Mouse (Mus musculus): ENCODE measurements around the gene Gm10226. TPM values are rescaled to one million over a fixed set of nuclear protein-coding genes. Genes with fewer than 3 reads are reported as not detected.
A peak's percentile ranks its signal among the peaks of the same experiment; 100 is the strongest.
"Not testable (repeated sequence)": the region's sequence is repeated elsewhere in the genome, so short reads cannot be mapped to it uniquely, and the experiment has no call there.

Gene Gm10226
- polyA plus RNA-seq, 1 experiment from 2014 or later, result 6.0 TPM

- no peak overlapping the region for H3K9ac ChIP-seq (ENCODE audit: low read depth, low read length)
- no peaks in the 10 kb centered on the region for H3K27me3 ChIP-seq (replicated peaks; ENCODE audit: control insufficient read depth, insufficient read depth, low read length)
- H3K9me3 ChIP-seq (ENCODE audit: control insufficient read depth, low read length), result no peaks in the 10 kb centered on the region
- 35% methylated on average over 5 of the region's 5 CpGs for WGBS
- H3K4me3 ChIP-seq (ENCODE audit: low read length), result no peak overlapping the region
- no peaks in the 10 kb centered on the region for H3K36me3 ChIP-seq (ENCODE audit: control insufficient read depth, insufficient read depth, low read length)
- no peak overlapping the region for H3K27ac ChIP-seq (ENCODE audit: low read length)
- H3K4me2 ChIP-seq (ENCODE audit: low read depth, low read length), result no peak overlapping the region
- ATAC-seq, result peak; percentile 26; the same call in 1 of the 2 replicates
- H3K4me1 ChIP-seq (ENCODE audit: control insufficient read depth, insufficient read depth, low read length), result 0 out of 2 replicates have a peak, but pooled peaks cover 2% of the 10 kb centered on the region
Measured at GRCm38 (mm10) chr17:21702281-21703240, 10.9 kb downstream of the Gm10226 start.

- Histone ChIP-seq H3K36me3 (ENCODE audit: control insufficient read depth, insufficient read depth, low read length) (no peaks in the 10 kb centered on the region), H3K9me3 (ENCODE audit: control insufficient read depth, low read length) (no peaks in the 10 kb centered on the region), H3K4me1 (ENCODE audit: control insufficient read depth, insufficient read depth, low read length) (peaks cover 4% of the 10 kb centered on the region; the same call in 1 of the 2 replicates), H3K4me2 (ENCODE audit: low read depth, low read length) (no peak overlapping the region), H3K4me3 (ENCODE audit: low read length) (no peak overlapping the region), H3K9ac (ENCODE audit: low read depth, low read length) (no peak overlapping the region), H3K27me3 (replicated peaks; ENCODE audit: control insufficient read depth, insufficient read depth, low read length) (no peaks in the 10 kb centered on the region), H3K27ac (ENCODE audit: low read length) (no peak overlapping the region)
- no peak for ATAC-seq
- WGBS, result 76% methylated on average over 1 of the region's 1 CpGs
Measured at GRCm38 (mm10) chr17:21703414-21703813, 11.8 kb downstream of the Gm10226 start.

GRCm38 (mm10) chr17:21707343-21707996, 15.8 kb downstream of the Gm10226 start, which contains the start of gene Zfp760:
TSS of gene Zfp760 (plus strand) at chr17:21707741.
- Histone ChIP-seq H3K9ac (ENCODE audit: low read depth, low read length) (peak within 1 kb of the TSS; percentile 76), H3K4me1 (ENCODE audit: control insufficient read depth, insufficient read depth, low read length) (peaks cover 7% of the 10 kb centered on the region; the same call in 1 of the 2 replicates), H3K36me3 (ENCODE audit: control insufficient read depth, insufficient read depth, low read length) (no peaks in the 10 kb centered on the region), H3K4me2 (ENCODE audit: low read depth, low read length) (peak within 1 kb of the TSS; percentile 68), H3K27me3 (replicated peaks; ENCODE audit: control insufficient read depth, insufficient read depth, low read length) (no peaks in the 10 kb centered on the region), H3K4me3 (ENCODE audit: low read length) (peak within 1 kb of the TSS; percentile 63), H3K27ac (ENCODE audit: low read length) (peak within 1 kb of the TSS; percentile 92), H3K9me3 (ENCODE audit: control insufficient read depth, low read length) (no peaks in the 10 kb centered on the region)
- 8% methylated on average over 26 of the region's 26 CpGs for WGBS
- ATAC-seq, result peak; percentile 99

GRCm38 (mm10) chr17:21708401-21708800, 16.7 kb downstream of the Gm10226 start:
- H3K9me3 ChIP-seq (ENCODE audit: control insufficient read depth, low read length), result no peaks in the 10 kb centered on the region
- peak overlapping the region; percentile 63 for H3K4me3 ChIP-seq (ENCODE audit: low read length)
- 0 out of 2 replicates have a peak overlapping the region, but pooled peaks have one; percentile 45 for H3K9ac ChIP-seq (ENCODE audit: low read depth, low read length)
- peak overlapping the region; percentile 68 for H3K4me2 ChIP-seq (ENCODE audit: low read depth, low read length)
- H3K27ac ChIP-seq (ENCODE audit: low read length), result peak overlapping the region; percentile 10; the same call in 1 of the 2 replicates
- H3K36me3 ChIP-seq (ENCODE audit: control insufficient read depth, insufficient read depth, low read length), result no peaks in the 10 kb centered on the region
- WGBS, result 35% methylated on average over 2 of the region's 2 CpGs
- peaks cover 7% of the 10 kb centered on the region; the same call in 1 of the 2 replicates for H3K4me1 ChIP-seq (ENCODE audit: control insufficient read depth, insufficient read depth, low read length)
- no peaks in the 10 kb centered on the region for H3K27me3 ChIP-seq (replicated peaks; ENCODE audit: control insufficient read depth, insufficient read depth, low read length)
- ATAC-seq, result no peak

- H3K4me1 ChIP-seq (ENCODE audit: control insufficient read depth, insufficient read depth, low read length); H3K9ac ChIP-seq (ENCODE audit: low read depth, low read length); H3K4me2 ChIP-seq (ENCODE audit: low read depth, low read length); ATAC-seq; H3K4me3 ChIP-seq (ENCODE audit: low read length); H3K27me3 ChIP-seq (replicated peaks; ENCODE audit: control insufficient read depth, insufficient read depth, low read length); H3K27ac ChIP-seq (ENCODE audit: low read length); H3K9me3 ChIP-seq (ENCODE audit: control insufficient read depth, low read length); H3K36me3 ChIP-seq (ENCODE audit: control insufficient read depth, insufficient read depth, low read length): not testable (repeated sequence)
- WGBS, result over 99% methylated on average over 10 of the region's 22 CpGs
Measured at GRCm38 (mm10) chr17:21730495-21730894, 38.8 kb downstream of the Gm10226 start, which contains the start of gene Zfp229. TSS of gene Zfp229 (plus strand) at chr17:21730795.

- peak overlapping the region; percentile 78 for H3K4me3 ChIP-seq (ENCODE audit: low read length)
- H3K4me2 ChIP-seq (ENCODE audit: low read depth, low read length), result peak overlapping the region; percentile 66
- 0 out of 2 replicates have a peak, but pooled peaks have one; percentile 14 for ATAC-seq
- peak overlapping the region; percentile 77 for H3K27ac ChIP-seq (ENCODE audit: low read length)
- no peaks in the 10 kb centered on the region for H3K9me3 ChIP-seq (ENCODE audit: control insufficient read depth, low read length)
- 84% methylated on average over 4 of the region's 4 CpGs for WGBS
- H3K9ac ChIP-seq (ENCODE audit: low read depth, low read length), result peak overlapping the region; percentile 86
- H3K36me3 ChIP-seq (ENCODE audit: control insufficient read depth, insufficient read depth, low read length), result peaks cover 3% of the 10 kb centered on the region; the same call in 1 of the 2 replicates
- H3K27me3 ChIP-seq (replicated peaks; ENCODE audit: control insufficient read depth, insufficient read depth, low read length), result no peaks in the 10 kb centered on the region
- peaks cover 4% of the 10 kb centered on the region; the same call in 1 of the 2 replicates for H3K4me1 ChIP-seq (ENCODE audit: control insufficient read depth, insufficient read depth, low read length)
Measured at GRCm38 (mm10) chr17:21733049-21733448, 41.4 kb downstream of the Gm10226 start.

GRCm38 (mm10) chr17:21733529-21734031, 41.9 kb downstream of the Gm10226 start:
- Histone ChIP-seq H3K9ac (ENCODE audit: low read depth, low read length) (peak overlapping the region; percentile 86), H3K4me2 (ENCODE audit: low read depth, low read length) (peak overlapping the region; percentile 66), H3K36me3 (ENCODE audit: control insufficient read depth, insufficient read depth, low read length) (peaks cover 3% of the 10 kb centered on the region; the same call in 1 of the 2 replicates), H3K4me3 (ENCODE audit: low read length) (peak overlapping the region; percentile 78), H3K27ac (ENCODE audit: low read length) (peak overlapping the region; percentile 77), H3K4me1 (ENCODE audit: control insufficient read depth, insufficient read depth, low read length) (peaks cover 4% of the 10 kb centered on the region; the same call in 1 of the 2 replicates), H3K27me3 (replicated peaks; ENCODE audit: control insufficient read depth, insufficient read depth, low read length) (no peaks in the 10 kb centered on the region), H3K9me3 (ENCODE audit: control insufficient read depth, low read length) (no peaks in the 10 kb centered on the region)
- ATAC-seq, result peak; percentile 99
- 1% methylated on average over 27 of the region's 27 CpGs for WGBS
